Mouse (Mus musculus): ENCODE measurements around the gene Grin3a.
"Not testable (repeated sequence)": the region's sequence is repeated elsewhere in the genome, so short reads cannot be mapped to it uniquely, and the experiment has no call there.

The Grin3a gene

DNA sequence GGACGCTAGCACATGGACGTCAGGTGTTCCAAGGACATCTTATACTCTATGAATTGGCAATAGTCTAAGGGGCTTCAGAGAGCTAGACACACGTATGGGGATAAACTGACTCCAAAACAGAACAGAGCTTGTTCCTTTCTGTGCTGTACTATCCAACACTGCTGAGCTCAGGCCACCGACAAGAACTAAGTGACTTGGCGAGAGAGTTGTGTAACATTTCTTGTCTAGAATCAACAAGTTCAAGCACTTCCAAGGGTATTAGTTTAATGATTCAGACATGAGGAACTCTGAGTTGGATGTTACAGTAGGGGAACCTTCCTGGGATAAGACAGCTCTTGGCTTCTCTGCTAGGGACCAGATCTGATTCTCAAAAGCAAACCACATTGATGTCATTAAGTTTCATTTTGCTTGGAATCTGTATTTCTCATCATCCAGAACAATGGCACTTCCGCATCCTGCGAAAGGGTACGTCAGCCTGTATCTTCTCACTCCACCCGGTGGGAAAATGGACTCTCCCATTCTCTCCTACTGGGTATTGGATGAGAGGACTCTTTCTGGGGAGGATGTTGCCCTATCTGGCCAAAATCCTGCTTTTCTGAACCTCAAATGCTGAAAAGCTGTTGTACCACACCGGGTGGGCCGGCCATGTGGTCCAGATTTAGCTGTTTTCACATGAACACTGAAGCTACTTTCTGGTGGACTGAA is 165.2 kb downstream of the Grin3a start:
- no peak for DNase-seq

DNA sequence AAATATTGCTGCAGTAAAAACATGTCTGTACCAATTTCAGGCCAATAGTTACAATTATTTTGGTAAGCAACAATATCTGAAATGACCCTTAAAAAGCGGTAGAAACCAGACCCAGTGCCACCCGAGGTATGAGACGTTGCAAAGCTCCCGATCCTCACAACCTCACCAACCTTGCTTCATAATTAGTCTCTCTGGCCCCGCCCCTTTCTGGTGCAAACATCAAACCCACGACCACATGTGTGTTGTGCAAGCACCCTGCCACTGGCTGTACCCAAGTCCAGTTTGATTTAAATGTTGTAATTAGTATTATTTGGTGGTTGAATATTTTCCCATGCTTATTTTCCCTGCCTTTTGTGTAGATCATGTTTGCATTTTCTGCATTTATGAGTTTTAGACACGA is 168.8 kb downstream of the Grin3a start:
- DNase-seq: no peak

DNA sequence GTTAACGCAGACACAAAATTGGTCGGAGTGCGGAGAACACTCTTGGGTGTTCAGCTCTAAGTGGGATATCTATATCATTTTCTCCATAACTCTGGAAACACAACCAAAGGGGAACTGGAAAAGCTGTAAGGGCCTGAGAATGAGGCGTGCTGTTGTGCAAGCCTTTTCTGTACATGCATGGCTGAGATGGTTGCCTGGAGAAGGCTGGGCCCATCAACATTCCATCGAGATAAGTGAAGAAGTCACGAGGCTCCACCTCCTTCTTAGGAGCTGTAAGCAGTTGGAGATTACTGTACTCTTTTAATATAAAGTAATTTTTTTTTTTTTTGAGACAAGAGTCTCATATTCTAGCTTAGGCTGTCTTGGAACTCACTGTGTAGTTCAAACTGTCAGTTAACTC is 169.5 kb downstream of the Grin3a start:
- DNase-seq: no peak

DNA sequence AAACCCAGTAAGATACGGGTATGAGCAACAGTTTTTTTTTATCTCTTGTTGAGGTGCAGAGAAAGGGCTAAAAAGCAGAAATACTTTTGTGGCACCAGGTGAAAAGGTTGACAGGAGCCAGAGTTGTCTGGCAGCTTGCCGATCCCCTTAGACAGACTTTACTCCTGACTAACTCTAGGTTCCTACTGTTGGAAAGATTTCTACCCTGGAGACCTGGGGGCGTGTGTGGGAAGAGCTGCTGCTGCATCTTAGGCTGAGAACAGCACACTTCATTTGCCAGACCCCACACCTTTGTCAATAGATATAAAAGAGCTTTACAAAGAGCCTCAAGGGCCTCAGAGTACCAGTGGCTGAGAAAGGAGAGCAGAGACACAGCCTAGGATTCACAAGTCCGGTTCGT is 180.7 kb downstream of the Grin3a start:
- no peak for DNase-seq

DNA sequence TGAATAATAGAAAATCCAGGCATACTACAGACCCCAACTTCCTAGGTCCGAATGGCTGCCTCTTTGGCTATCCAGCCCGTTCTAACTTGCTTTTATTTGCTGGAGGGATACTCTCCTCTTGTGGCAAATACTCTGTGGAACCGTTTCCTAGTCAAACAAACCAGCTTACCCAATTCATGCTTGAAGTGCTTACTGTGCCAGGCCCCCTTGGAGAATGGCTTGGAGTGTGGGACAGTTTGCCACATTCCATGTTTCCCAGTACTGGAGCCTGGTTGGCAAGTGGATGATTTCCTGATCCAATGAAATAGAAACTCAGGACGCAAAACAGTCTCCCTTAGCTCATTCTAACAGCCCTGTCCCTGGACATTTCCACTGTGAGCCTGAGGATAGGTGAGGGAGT is 183.3 kb downstream of the Grin3a start:
- DNase-seq: no peak

DNA sequence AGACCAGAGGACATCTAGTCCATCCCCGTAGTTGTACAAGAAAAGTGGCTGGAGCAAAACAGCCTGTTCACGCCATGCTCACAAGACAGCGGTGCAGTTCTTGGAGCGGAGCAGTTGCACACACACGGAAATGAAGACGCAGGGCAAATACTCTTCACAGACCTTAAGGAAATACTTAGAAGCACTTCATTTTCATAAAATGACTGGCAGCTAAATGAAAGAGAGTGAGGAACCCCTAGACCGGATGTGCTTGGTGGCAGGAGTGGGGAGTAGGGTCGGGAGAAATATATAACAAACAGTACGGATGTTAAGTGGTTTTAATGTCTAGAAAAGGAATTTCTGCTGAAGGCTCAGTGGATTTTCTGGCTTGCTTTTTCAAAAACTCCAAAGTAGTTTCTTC is 183.9 kb downstream of the Grin3a start:
- no peak for DNase-seq

DNA sequence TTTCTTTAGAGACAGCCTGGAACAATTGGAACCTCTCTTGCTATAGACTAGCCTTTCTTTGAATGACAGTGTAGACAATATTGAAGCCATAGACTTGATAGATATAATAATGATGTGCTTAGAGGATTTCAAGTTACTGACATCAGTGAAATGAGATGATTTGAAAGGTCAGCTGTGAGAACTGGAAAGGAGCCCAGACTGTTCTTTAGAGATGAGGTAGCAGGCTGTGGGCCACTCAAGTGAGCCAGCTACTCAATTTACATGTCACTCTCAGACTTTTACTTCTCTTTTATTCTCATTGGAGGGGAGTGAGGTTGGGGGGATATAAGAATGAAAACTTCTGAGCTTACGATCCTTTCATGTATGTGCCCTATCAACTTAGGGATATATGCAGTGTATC is 186.1 kb downstream of the Grin3a start:
- no peak for DNase-seq

DNA sequence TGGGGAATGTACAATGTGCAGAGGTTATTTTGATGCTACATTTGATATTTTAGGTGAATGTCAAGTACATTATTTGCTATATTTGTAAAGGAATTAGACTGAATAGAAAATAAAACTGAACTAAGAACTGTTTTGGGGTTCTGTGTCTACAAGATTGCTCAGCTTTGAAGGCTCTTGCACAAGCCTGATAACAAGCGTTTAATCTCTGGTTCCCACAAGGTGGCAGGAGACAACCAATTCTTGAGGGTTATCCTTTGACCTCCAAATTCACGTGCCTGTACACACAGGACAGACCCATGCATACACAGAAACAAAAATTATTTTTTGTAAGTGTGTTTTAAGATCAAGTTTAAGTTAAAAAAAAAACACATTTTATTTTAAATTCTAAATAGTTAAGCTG is 205.6 kb downstream of the Grin3a start:
- DNase-seq: no peak

DNA sequence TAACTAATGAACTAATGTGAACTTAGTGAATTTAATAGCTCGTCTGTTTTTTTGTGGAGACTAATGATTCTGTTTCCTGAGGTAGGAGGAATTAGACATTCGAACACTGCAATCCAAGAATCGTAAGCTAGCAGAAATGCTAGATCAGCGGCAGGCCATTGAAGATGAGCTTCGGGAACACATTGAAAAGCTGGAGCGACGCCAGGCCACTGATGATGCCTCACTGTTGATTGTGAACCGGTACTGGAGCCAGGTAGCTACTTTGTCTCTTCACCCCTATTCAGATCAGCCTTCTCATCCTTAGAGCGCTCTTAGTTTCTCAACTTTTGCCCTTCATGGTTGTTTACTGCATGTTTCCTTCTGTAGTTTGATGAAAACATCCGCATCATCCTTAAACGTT is 207.7 kb downstream of the Grin3a start:
- DNase-seq: no peak

DNA sequence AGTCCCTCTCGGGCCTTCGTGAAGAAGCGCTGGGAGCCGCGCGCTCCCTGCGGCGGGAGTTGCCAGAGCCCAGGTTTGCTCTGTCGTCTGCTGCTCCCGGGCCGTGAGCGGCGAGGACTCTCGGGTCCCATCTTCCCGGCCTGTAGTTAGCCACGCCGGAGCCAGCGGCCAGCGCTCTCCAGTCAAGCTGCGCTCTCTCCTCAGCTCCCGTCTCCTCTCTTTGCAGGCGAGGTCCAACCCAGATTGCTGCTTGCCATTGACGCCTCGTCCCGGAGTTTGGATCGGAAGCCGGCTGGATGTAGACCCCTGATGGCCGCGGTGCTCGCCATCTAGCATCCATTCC is 213.4 kb downstream of the Grin3a start:
- no peak for DNase-seq

DNA sequence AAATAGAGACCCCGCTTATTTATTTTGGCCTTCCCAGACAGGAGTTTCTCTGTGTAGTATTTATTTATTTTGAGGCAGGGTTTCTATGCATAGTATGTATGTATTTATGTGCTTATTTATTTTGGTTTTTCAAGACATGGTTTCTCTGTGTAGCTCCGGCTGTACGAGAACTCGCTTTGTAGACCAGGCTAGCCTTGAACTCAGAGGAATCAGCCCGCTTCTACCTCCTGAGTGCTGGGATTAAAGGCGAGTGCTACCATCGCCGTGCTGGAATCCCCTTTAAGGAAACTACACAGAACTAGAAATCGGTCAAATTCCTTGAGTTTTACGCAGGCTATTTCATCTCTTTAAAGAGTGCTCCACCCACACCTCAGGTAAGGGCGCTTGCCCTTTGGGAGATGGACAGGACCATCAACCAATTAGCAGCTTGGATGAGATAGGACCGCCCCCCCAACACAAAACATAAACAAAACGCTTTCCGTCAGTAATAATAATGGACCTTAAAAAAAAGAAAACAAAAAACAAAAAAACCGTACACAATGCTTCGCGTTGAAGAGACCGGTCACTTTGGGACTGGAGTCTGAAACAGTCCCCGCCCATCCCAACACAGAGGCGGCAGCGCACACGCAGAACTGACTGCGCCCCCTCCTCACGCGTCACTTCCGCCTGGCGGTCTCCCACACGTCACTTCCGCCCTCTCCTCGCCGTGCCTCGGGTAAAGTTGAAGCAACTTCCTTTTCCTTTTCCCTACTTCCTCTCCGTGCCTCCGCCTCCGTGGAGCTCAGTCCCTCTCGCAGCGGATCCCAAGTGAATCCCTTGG is 214.0 kb downstream of the Grin3a start, which contains the start of gene Rnf20:
TSS of gene Rnf20 (plus strand) at position 688 of the 820 bp plus-strand sequence.
- DNase-seq: peak; percentile 93 to 94

DNA sequence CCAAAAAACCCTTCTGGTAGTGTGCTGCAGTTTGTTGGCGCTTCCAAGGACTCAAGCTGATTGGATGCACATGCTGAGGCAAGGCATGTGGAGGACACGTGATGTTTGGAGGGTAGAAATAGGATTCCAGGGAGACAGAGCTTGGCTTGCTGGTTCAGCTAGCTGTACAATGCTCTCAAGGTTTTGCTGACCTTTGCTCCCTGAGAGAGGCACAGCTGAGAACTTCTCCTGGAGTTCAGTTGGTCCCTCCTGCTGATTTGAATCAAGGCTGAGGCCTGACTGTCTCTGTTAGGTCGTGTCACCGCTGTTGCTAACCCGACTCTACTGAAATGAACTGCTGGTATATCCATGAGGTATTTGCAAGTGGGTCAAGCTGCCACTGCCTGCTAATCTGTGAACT is 216.6 kb downstream of the Grin3a start:
- no peak for DNase-seq

DNA sequence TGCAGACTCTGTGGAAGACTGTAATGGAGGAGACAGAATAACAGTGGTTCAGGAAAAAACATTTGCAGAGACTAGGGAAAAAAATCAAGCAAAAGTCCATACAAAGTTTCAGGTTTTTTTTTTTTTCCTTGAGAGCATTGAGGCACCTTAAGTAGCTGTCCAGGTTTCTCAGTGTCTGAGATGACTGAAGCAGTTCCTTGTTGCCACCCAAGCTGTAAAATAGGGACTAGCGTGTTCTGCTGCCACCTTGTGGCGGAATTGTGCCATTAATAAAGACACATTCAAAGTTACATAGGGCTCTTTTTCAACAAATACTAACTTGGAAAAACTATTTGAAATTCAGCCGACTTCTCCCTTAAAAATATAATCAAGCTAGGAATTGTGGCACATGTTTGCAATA is 218.6 kb downstream of the Grin3a start:
- DNase-seq: peak; percentile 52 to 61

DNA sequence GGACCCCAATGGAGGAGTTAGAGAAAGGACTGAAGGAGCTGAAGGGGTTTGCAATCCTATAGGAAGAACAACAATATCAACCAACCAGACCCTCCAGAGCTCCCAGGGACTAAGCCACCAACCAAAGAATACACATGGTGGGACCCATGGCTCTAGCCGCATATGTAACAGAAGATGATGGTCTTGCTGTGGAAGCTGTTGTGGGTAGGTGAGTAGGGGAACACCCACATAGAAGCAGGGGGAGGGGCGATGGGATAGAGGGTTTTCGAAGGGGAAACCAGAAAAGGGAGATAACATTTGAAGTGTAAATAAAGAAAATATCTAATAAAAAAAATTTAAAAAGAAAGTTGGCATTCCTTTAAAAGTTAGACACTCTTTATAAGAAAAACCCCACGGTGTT is 220.6 kb downstream of the Grin3a start:
- DNase-seq: not testable (repeated sequence)

DNA sequence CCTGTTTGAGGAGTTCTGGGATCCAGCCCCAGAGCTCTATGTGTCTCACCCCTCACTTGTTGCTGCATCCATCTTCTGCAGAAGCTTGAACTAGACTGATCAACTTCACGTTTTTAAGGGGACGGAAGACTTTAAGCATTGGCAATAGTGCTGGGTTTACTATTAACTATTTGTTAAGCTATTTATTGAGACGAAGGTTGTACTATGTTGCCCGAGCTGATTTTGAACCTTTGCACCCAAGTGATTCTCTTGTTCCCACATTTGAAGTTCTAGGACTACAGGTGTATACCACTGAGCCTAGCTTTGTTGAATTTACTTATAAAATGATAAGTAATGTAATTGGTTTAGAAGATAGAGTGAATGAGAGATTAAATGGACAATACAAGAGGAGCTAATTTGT is 221.6 kb downstream of the Grin3a start:
- DNase-seq: no peak

DNA sequence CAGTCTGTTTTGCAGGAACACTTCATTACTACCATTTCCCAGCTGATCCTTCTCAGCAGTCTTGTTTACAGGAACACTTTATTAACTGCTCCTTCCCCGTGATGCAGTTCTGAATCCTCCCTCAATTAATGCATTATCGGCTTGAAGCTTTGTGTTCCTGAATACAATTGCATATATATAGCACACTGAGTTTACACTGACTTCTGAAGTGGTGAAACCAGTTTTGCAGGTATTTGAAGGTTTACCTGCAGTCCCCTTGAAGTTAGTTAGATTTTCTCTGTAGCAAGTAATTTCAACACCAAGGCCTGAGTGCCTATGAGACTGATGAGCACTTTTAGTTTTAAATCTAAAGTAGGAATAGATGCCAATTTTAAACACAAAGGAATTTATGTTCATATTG is 223.3 kb downstream of the Grin3a start:
- no peak for DNase-seq

DNA sequence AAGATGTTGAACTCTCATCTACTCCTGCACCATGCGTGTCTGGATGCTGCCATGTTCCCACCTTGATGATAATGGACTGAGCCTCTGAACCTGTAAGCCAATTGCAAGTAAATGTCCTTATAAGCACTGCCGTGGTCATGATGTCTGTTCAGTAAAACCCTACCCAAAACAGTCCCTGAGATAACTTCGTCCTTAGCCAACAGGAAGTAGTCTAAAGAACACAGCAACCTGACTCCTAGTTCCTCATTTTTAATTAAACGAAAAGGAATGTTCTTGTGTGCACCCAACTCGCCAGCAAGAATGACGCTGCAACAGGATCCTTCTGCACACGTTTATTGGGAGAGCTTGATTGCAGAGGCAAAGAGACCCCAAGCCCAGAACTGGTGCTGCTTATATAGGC is 225.7 kb downstream of the Grin3a start:
- not testable (repeated sequence) for DNase-seq

DNA sequence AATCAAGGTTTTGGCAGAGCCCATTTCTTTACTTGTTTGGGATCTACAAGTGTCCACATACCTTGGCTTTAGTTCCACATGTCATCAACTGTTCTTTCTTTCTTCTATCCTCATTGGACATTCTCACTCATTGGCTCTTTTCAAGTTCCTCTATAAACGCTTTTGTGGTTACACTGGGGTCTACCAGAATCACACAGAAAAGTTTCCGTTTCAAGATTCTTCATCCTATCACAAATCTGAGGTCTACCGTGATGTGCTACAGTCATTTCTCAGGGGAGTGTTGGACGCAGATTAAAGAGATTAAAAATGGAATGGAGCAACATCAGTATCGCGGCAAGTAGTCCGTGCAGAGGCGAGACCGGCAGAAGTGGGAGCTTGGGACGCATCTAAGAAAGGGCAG is 228.6 kb downstream of the Grin3a start:
- DNase-seq: no peak
